Mouse (Mus musculus): ENCODE data around the gene Eps8. TPM values are rescaled to one million over a fixed set of nuclear protein-coding genes. Genes with fewer than 3 reads are reported as not detected.

The Eps8 gene
- polyA plus RNA-seq, 2 experiments, result 14.9 to 33.3 TPM

- no peak overlapping the region for H3K4me3 ChIP-seq (replicated peaks; ENCODE audit: low read length)
- no peak overlapping the region for H3K4me2 ChIP-seq (replicated peaks; ENCODE audit: low read depth, low read length, severe bottlenecking)
- no peak for TF ChIP-seq POLR2A (IDR thresholded peaks at IDR 0.05; ENCODE audit: borderline replicate concordance, extremely low read depth, insufficient read depth, insufficient read length)
- peaks cover 3% of the 10 kb centered on the region for H3K4me1 ChIP-seq (ENCODE audit: control insufficient read depth, insufficient read depth, low read length)
- DNase-seq (ENCODE audit: low spot score), result no peak
- no peaks in the 10 kb centered on the region for H3K36me3 ChIP-seq (ENCODE audit: control insufficient read depth, insufficient read depth, low read length)
- no peak overlapping the region for H3K27ac ChIP-seq (replicated peaks; ENCODE audit: low read depth, low read length)
- H3K9ac ChIP-seq (ENCODE audit: low read depth, low read length, severe bottlenecking), result no peak overlapping the region
- H3K9me3 ChIP-seq (ENCODE audit: control insufficient read depth, low read length), result no peaks in the 10 kb centered on the region
- no peak for ATAC-seq (ENCODE audit: low FRiP score, low read depth)
- no peaks in the 10 kb centered on the region for H3K27me3 ChIP-seq (ENCODE audit: control insufficient read depth, insufficient read depth, low read length)
- 85% methylated on average over 3 of the region's 3 CpGs for WGBS
Measured at GRCm38 (mm10) chr6:137688079-137688478, 33.4 kb upstream of the Eps8 start.

- H3K4me2 ChIP-seq (replicated peaks; ENCODE audit: low read depth, low read length, severe bottlenecking), result no peak overlapping the region
- WGBS, result 93% methylated on average over 5 of the region's 5 CpGs
- no peak for TF ChIP-seq POLR2A (IDR thresholded peaks at IDR 0.05; ENCODE audit: borderline replicate concordance, extremely low read depth, insufficient read depth, insufficient read length)
Measured at GRCm38 (mm10) chr6:137687667-137688066, 33.0 kb upstream of the Eps8 start.

GRCm38 (mm10) chr6:137682629-137683028, 28.0 kb upstream of the Eps8 start:
- WGBS, result 90% methylated on average over 2 of the region's 2 CpGs
- DNase-seq (ENCODE audit: low spot score) (no peak), ATAC-seq (ENCODE audit: low FRiP score, low read depth) (no peak)
- no peaks in the 10 kb centered on the region for H3K36me3 ChIP-seq (ENCODE audit: control insufficient read depth, insufficient read depth, low read length)
- no peak overlapping the region for H3K4me3 ChIP-seq (replicated peaks; ENCODE audit: low read length)
- no peaks in the 10 kb centered on the region for H3K9me3 ChIP-seq (ENCODE audit: control insufficient read depth, low read length)
- H3K4me2 ChIP-seq (replicated peaks; ENCODE audit: low read depth, low read length, severe bottlenecking), result no peak overlapping the region
- no peak overlapping the region for H3K9ac ChIP-seq (ENCODE audit: low read depth, low read length, severe bottlenecking)
- no peak for TF ChIP-seq POLR2A (IDR thresholded peaks at IDR 0.05; ENCODE audit: borderline replicate concordance, extremely low read depth, insufficient read depth, insufficient read length)
- H3K27ac ChIP-seq (replicated peaks; ENCODE audit: low read depth, low read length), result no peak overlapping the region
- H3K27me3 ChIP-seq (ENCODE audit: control insufficient read depth, insufficient read depth, low read length), result no peaks in the 10 kb centered on the region
- no peaks in the 10 kb centered on the region for H3K4me1 ChIP-seq (ENCODE audit: control insufficient read depth, insufficient read depth, low read length)

More at GRCm38 (mm10) chr6:137687667-137688066, 33.0 kb upstream of the Eps8 start:
- H3K27ac ChIP-seq (replicated peaks; ENCODE audit: low read depth, low read length), result no peak overlapping the region
- H3K9me3 ChIP-seq (ENCODE audit: control insufficient read depth, low read length), result no peaks in the 10 kb centered on the region
- DNase-seq (ENCODE audit: low spot score), result no peak
- no peaks in the 10 kb centered on the region for H3K36me3 ChIP-seq (ENCODE audit: control insufficient read depth, insufficient read depth, low read length)
- H3K27me3 ChIP-seq (ENCODE audit: control insufficient read depth, insufficient read depth, low read length), result no peaks in the 10 kb centered on the region
- no peak overlapping the region for H3K4me3 ChIP-seq (replicated peaks; ENCODE audit: low read length)
- H3K4me1 ChIP-seq (ENCODE audit: control insufficient read depth, insufficient read depth, low read length), result peaks cover 3% of the 10 kb centered on the region
- no peak for ATAC-seq (ENCODE audit: low FRiP score, low read depth)
- no peak overlapping the region for H3K9ac ChIP-seq (ENCODE audit: low read depth, low read length, severe bottlenecking)

GRCm38 (mm10) chr6:137681000-137681399, 26.3 kb upstream of the Eps8 start:
- Histone ChIP-seq H3K4me2 (replicated peaks; ENCODE audit: low read depth, low read length, severe bottlenecking) (no peak overlapping the region), H3K9me3 (ENCODE audit: control insufficient read depth, low read length) (no peaks in the 10 kb centered on the region), H3K4me3 (replicated peaks; ENCODE audit: low read length) (no peak overlapping the region), H3K36me3 (ENCODE audit: control insufficient read depth, insufficient read depth, low read length) (no peaks in the 10 kb centered on the region), H3K4me1 (ENCODE audit: control insufficient read depth, insufficient read depth, low read length) (no peaks in the 10 kb centered on the region), H3K27ac (replicated peaks; ENCODE audit: low read depth, low read length) (no peak overlapping the region), H3K27me3 (ENCODE audit: control insufficient read depth, insufficient read depth, low read length) (no peaks in the 10 kb centered on the region), H3K9ac (ENCODE audit: low read depth, low read length, severe bottlenecking) (no peak overlapping the region)
- no peak for ATAC-seq (ENCODE audit: low FRiP score, low read depth)
- 96% methylated on average over 2 of the region's 2 CpGs for WGBS
- TF ChIP-seq POLR2A (IDR thresholded peaks at IDR 0.05; ENCODE audit: borderline replicate concordance, extremely low read depth, insufficient read depth, insufficient read length), result no peak
- DNase-seq (ENCODE audit: low spot score), result no peak

GRCm38 (mm10) chr6:137676581-137676980, 21.9 kb upstream of the Eps8 start:
- no peak for TF ChIP-seq POLR2A (IDR thresholded peaks at IDR 0.05; ENCODE audit: borderline replicate concordance, extremely low read depth, insufficient read depth, insufficient read length)
- H3K27ac ChIP-seq (replicated peaks; ENCODE audit: low read depth, low read length), result no peak overlapping the region
- H3K4me3 ChIP-seq (replicated peaks; ENCODE audit: low read length), result no peak overlapping the region
- DNase-seq (ENCODE audit: low spot score), result no peak
- no peaks in the 10 kb centered on the region for H3K27me3 ChIP-seq (ENCODE audit: control insufficient read depth, insufficient read depth, low read length)
- no peak overlapping the region for H3K9ac ChIP-seq (ENCODE audit: low read depth, low read length, severe bottlenecking)
- H3K36me3 ChIP-seq (ENCODE audit: control insufficient read depth, insufficient read depth, low read length), result no peaks in the 10 kb centered on the region
- no peak overlapping the region for H3K4me2 ChIP-seq (replicated peaks; ENCODE audit: low read depth, low read length, severe bottlenecking)
- H3K4me1 ChIP-seq (ENCODE audit: control insufficient read depth, insufficient read depth, low read length), result peaks cover 3% of the 10 kb centered on the region; the same call in 1 of the 2 replicates
- 90% methylated on average over 12 of the region's 12 CpGs for WGBS
- ATAC-seq (ENCODE audit: low FRiP score, low read depth), result no peak
- H3K9me3 ChIP-seq (ENCODE audit: control insufficient read depth, low read length), result no peaks in the 10 kb centered on the region

GRCm38 (mm10) chr6:137675556-137675955, 20.9 kb upstream of the Eps8 start:
- Histone ChIP-seq H3K9ac (ENCODE audit: low read depth, low read length, severe bottlenecking) (no peak overlapping the region), H3K9me3 (ENCODE audit: control insufficient read depth, low read length) (no peaks in the 10 kb centered on the region), H3K27me3 (ENCODE audit: control insufficient read depth, insufficient read depth, low read length) (no peaks in the 10 kb centered on the region), H3K4me1 (ENCODE audit: control insufficient read depth, insufficient read depth, low read length) (peaks cover 3% of the 10 kb centered on the region; the same call in 1 of the 2 replicates), H3K27ac (replicated peaks; ENCODE audit: low read depth, low read length) (no peak overlapping the region), H3K4me2 (replicated peaks; ENCODE audit: low read depth, low read length, severe bottlenecking) (no peak overlapping the region), H3K36me3 (ENCODE audit: control insufficient read depth, insufficient read depth, low read length) (no peaks in the 10 kb centered on the region), H3K4me3 (replicated peaks; ENCODE audit: low read length) (no peak overlapping the region)
- DNase-seq (ENCODE audit: low spot score), result no peak
- TF ChIP-seq POLR2A (IDR thresholded peaks at IDR 0.05; ENCODE audit: borderline replicate concordance, extremely low read depth, insufficient read depth, insufficient read length), result no peak
- ATAC-seq (ENCODE audit: low FRiP score, low read depth), result no peak
- 38% methylated on average over 5 of the region's 5 CpGs for WGBS

All from limb, embryonic 14.5 days (tissue).